Mouse (Mus musculus) heart, adult 2 months (tissue): ENCODE results near the gene A4gnt. TPM values are rescaled to one million over a fixed set of nuclear protein-coding genes. Genes with fewer than 3 reads are reported as not detected.

Experiments used
- DNase-seq, 2 experiments: peaks; one replicate each; pipeline ENCODE4 v3.0.0; 2021
- H3K27ac ChIP-seq: fragments of 200-600 bp; 2 replicates; pipeline ENCODE4 v1.8.1; 2022
- H3K27me3 ChIP-seq: fragments of 200-500 bp; 2 replicates; pipeline ENCODE4 v1.6.1; 2012; ENCODE audit warnings: mild to moderate bottlenecking, low read length, inconsistent platforms, mixed read lengths; ENCODE audit not compliant: control insufficient read depth, insufficient read depth
- H3K36me3 ChIP-seq: fragments of 200-500 bp; 2 replicates; pipeline ENCODE4 v1.6.1; 2012; ENCODE audit warnings: low read length, inconsistent platforms; ENCODE audit not compliant: control insufficient read depth, insufficient read depth
- H3K4me1 ChIP-seq: fragments of 200-500 bp; 2 replicates; pipeline ENCODE4 v1.6.1; 2011; ENCODE audit warnings: low read length; ENCODE audit not compliant: control insufficient read depth, insufficient read depth
- H3K4me3 ChIP-seq: fragments of 200-600 bp; 2 replicates; pipeline ENCODE4 v1.8.1; 2022
- H3K79me2 ChIP-seq: fragments of 200-500 bp; replicated peaks from 2 replicates; pipeline ENCODE4 v1.6.1; 2012; ENCODE audit warnings: mild to moderate bottlenecking, inconsistent platforms, low read length, moderate library complexity, mixed read lengths; ENCODE audit not compliant: control insufficient read depth, insufficient read depth
- H3K9ac ChIP-seq: fragments of 200-500 bp; 2 replicates; pipeline ENCODE4 v1.6.1; 2012; ENCODE audit warnings: low read depth, mild to moderate bottlenecking, control low read depth, inconsistent platforms, low read length, mixed read lengths
- CTCF ChIP-seq: fragments of 200-600 bp; IDR thresholded peaks from 2 replicates; pipeline ENCODE4 v1.8.1; 2022; ENCODE audit warnings: antibody characterized with exemption, mild to moderate bottlenecking, moderate library complexity
- EP300 ChIP-seq: fragments of 200-500 bp; IDR thresholded peaks from 2 replicates; pipeline ENCODE4 v1.6.1; 2011; ENCODE audit warnings: low read depth, low read length, control low read depth; ENCODE audit not compliant: insufficient read depth
- POLR2A ChIP-seq: fragments of 200-500 bp; IDR thresholded peaks from 2 replicates; pipeline ENCODE4 v1.6.1; 2011; ENCODE audit warnings: mild to moderate bottlenecking, low read depth, low read length, control low read depth; ENCODE audit not compliant: insufficient read depth
- WGBS: fragments of 180-500 bp; shearing (Covaris S2); methylation state at CpG from one replicate; pipeline ENCODE4 v1.1.7; 2018; 5-methylcytosine and 5-hydroxymethylcytosine counted together
- intact Hi-C: fragments of 180-260 bp; cut with DNase I; formaldehyde crosslinking; loops from one replicate; pipeline ENCODE4 v1.15.1; 2025
- long read RNA-seq: library from polyadenylated mRNA; stranded (forward); transcript quantifications from one replicate; pipeline ENCODE4 v2.0.0, GENCODE M21; 2021
- polyA plus RNA-seq: library from polyadenylated mRNA; depleted of rRNA; stranded (reverse); fragments of >200 nt; gene quantifications from 2 replicates; pipeline ENCODE4 v1.2.3, GENCODE M21; 2012; rRNA removed
- total RNA-seq, 2 experiments: library from RNA; stranded (reverse); gene quantifications; 2 replicates each; pipeline ENCODE4 v1.2.3; 2021

Gene A4gnt
- total RNA-seq (not detected), polyA plus RNA-seq (not detected in 2 replicates)
- long read RNA-seq = 0 reads

DNA sequence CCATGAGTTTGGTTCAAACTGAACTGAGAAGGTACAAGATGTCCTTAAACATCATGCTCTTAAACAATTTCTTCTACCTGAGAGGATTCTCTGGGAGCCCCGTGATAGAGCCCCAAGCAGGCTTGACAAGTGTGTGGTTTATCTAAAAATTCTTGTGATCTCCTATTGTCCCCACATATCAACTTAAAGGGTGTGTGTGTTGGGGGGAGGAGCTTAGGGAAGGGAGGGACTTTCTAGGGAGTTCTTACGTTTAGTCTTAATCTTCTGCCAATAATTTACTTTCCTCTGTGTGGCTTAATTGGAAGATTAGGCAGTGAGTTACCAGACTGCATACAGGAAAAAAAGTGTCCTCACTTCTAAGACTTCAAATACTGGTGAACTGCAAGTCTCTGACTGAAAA, at the start of gene A4gnt:
Gene A4gnt, plus strand, starts transcription at position 301 of the 400 bp plus-strand sequence.
- Histone ChIP-seq H3K4me3 (no peak within 1 kb of the TSS), H3K4me1 (no peaks in the 10 kb centered on the region), H3K27ac (no peak within 1 kb of the TSS), H3K9ac (no peak within 1 kb of the TSS), H3K27me3 (no peaks in the 10 kb centered on the region), H3K79me2 (no peaks in the 10 kb centered on the region), H3K36me3 (no peaks in the 10 kb centered on the region)
- no peak for TF ChIP-seq POLR2A
- no peak for TF ChIP-seq EP300
- TF ChIP-seq CTCF = no peak
- WGBS = 44% methylated on average over 2 of the region's 2 CpGs
- intact Hi-C loops = no loop called here
- DNase-seq = no peak

DNA sequence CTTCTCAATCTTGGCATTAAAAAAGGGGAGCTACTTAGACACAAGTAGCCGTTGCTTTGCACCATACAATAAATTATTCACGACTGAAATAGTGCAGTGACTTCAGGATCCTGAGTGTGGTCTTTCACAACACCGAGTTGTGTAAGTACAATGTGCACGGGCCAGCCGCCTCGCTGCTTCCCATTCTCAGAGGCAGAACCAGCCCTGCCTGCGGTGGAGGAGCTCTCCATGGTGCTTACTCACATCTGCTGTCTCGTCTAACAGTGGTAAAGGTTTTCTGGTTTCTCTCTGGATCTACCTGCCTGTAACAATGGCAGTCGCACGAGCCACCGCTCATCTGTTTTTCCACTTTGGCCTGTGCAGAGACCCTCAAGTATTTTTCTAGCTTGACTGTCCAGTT, 48.6 kb upstream of the A4gnt start:
- 13% methylated on average over 11 of the region's 11 CpGs for WGBS
- Histone ChIP-seq H3K79me2 (peaks cover 6% of the 10 kb centered on the region), H3K4me1 (peaks cover 8% of the 10 kb centered on the region), H3K27me3 (no peaks in the 10 kb centered on the region), H3K9ac (no peak overlapping the region), H3K36me3 (peaks cover 5% of the 10 kb centered on the region), H3K4me3 (no peak overlapping the region), H3K27ac (no peak overlapping the region)
- intact Hi-C loops = no loop called here
- DNase-seq = peak; percentile 63 to 66
- TF ChIP-seq CTCF (no peak), POLR2A (no peak), EP300 (0 out of 2 replicates have a peak, but pooled peaks have one; percentile 25)

DNA sequence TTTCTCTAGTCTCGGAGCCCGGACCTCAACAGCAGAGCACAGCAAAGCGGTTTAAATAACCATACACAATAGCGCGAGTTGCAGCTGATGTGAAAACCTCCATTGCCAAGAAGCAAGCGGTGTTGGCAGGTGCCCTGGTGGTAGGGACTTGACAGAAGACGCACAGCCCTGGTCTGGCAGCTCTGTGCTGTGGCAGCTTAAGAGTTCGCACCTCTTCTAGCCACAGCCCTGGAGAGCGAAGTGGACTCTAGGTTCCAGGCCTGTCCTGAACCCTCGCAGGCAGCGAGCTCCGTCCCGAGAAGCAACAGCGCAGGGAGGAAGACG, 44.3 kb upstream of the A4gnt start:
- DNase-seq = no peak
- Histone ChIP-seq H3K4me3 (peak overlapping the region; percentile 55), H3K27me3 (no peaks in the 10 kb centered on the region), H3K79me2 (peaks cover 5% of the 10 kb centered on the region), H3K9ac (peak overlapping the region; percentile 92), H3K4me1 (peaks cover 7% of the 10 kb centered on the region), H3K36me3 (peaks cover 5% of the 10 kb centered on the region; the same call in 1 of the 2 replicates), H3K27ac (peak overlapping the region; percentile 96)
- intact Hi-C loops = no loop called here
- under 1% methylated on average over 15 of the region's 15 CpGs for WGBS
- TF ChIP-seq CTCF = no peak

DNA sequence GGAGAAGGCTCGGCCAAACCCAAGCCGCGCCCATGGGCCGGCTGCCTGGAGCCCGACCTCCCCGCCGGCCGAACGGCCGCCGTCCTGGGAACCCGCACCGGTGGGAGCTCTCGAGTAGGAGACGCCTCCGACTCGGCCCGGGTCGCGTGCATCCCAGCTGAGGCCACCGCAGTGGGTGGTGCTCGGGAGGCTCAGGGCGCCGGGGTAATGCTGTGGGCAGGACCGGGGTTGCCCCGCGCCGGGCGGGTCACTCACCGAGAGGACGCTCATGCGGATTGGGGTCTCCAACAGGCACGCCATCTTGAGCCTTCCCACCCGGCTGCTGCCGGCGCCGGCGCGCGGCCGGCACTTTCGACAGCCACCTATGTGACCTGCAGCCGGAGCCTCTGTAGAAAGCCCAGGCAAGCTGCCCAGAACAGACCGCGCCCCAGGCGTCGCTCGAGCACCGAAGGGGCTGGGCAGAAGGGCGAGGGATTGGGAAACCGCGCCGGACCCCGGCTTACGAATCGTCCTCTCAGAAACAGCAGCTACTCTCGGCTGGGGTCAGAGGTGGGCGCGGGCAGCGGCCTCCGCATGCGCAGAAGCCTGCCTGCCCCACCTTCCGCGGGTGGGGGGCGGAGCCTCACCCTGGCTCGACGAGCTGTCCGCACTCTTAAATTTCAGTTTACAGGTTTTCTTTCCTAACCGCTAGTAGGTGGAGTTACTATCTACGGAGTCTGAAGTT, 43.8 kb upstream of the A4gnt start, which contains the start of gene Armc8:
Gene Armc8, minus strand, starts transcription at position 553 of the 724 bp plus-strand sequence.
- Histone ChIP-seq H3K4me3 (peak within 1 kb of the TSS; percentile 55), H3K27me3 (no peaks in the 10 kb centered on the region), H3K9ac (peak within 1 kb of the TSS; percentile 92), H3K4me1 (peaks cover 7% of the 10 kb centered on the region), H3K79me2 (peaks cover 5% of the 10 kb centered on the region), H3K27ac (peak within 1 kb of the TSS; percentile 96), H3K36me3 (peaks cover 5% of the 10 kb centered on the region; the same call in 1 of the 2 replicates)
- DNase-seq = peak; percentile 94
- no peak for TF ChIP-seq CTCF
- no peak for TF ChIP-seq EP300
- TF ChIP-seq POLR2A = peak; percentile 87
- intact Hi-C loops = no loop called here
- under 1% methylated on average over 70 of the region's 70 CpGs for WGBS

DNA sequence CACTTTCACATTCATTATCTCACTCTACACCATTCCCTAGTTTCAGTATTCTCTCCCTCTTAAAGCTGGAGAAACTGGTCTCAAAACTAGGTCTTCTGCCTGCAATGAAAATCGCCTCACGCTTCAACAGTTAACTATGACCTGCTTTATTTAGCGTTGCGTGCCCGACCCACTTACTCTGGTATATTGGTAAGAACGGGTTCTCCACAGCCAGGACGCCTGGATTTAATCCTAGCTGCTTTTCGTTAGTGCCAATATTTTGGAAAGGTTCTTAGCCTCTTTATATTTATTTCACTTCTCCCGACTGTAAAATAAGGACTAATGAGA, 43.3 kb upstream of the A4gnt start:
- H3K27ac ChIP-seq = peak overlapping the region; percentile 96
- DNase-seq = peak in 1 of 2 experiments; percentile 25
- peak overlapping the region; percentile 55 for H3K4me3 ChIP-seq
- H3K27me3 ChIP-seq = no peaks in the 10 kb centered on the region
- peaks cover 5% of the 10 kb centered on the region for H3K79me2 ChIP-seq
- peaks cover 7% of the 10 kb centered on the region for H3K4me1 ChIP-seq
- intact Hi-C loops = no loop called here
- H3K9ac ChIP-seq = peak overlapping the region; percentile 72
- peaks cover 5% of the 10 kb centered on the region; the same call in 1 of the 2 replicates for H3K36me3 ChIP-seq
- 1% methylated on average over 9 of the region's 9 CpGs for WGBS
- TF ChIP-seq CTCF = 0 out of 2 replicates have a peak, but pooled peaks have one; percentile 13
- TF ChIP-seq EP300 = no peak

DNA sequence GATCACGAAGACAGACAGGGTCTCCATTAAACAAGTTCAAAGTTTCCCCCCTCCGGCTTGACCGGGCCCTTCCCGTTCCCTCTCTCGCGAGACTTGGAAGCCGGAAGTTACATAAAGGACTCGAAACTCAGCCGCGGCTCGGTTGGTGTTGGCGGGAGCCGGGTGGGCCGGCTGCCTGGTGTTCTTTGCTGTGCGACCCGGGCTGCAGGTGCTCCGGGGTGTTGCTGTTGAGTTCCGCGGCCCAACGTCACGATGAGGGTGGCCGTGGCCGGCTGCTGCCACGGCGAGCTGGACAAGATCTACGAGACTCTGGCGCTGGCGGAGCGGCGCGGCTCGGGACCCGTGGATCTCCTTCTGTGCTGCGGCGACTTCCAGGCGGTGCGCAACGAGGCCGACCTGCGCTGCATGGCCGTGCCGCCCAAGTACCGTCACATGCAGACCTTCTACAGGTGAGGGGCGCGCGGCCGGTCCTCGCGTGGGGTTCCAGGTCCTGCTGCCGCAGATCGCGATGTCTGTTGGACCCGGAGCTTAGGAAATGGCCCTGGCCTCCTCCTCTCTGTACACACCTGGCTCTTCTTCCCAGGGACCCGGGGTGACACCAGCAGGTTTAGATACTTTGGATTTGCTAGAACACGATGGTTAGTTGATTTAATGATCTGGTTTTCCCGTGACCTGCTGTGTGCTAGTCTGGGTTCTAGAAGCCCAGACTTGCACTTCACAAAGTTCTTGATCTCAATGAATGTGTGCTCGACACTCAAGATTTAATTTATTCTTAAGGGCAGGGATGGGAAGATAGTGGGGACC, 36.4 kb upstream of the A4gnt start, which contains the start of gene Dbr1:
Gene Dbr1, plus strand, starts transcription at position 123 of the 804 bp plus-strand sequence.
- peak within 1 kb of the TSS; percentile 77 for H3K4me3 ChIP-seq
- peaks cover 3% of the 10 kb centered on the region; the same call in 1 of the 2 replicates for H3K36me3 ChIP-seq
- peak; percentile 93 for DNase-seq
- peak within 1 kb of the TSS; percentile 81 for H3K27ac ChIP-seq
- no peaks in the 10 kb centered on the region for H3K27me3 ChIP-seq
- intact Hi-C loops = loop anchor here (10.0 kb wide), 1 partner anchor 331 kb away; the partner anchor contains the start of gene Cep70
- no peak for TF ChIP-seq EP300
- TF ChIP-seq POLR2A = peak; percentile 78
- peaks cover 1% of the 10 kb centered on the region; the same call in 1 of the 2 replicates for H3K4me1 ChIP-seq
- peak within 1 kb of the TSS; percentile 98 for H3K9ac ChIP-seq
- H3K79me2 ChIP-seq = peaks cover 1% of the 10 kb centered on the region; the same call in 1 of the 2 replicates
- whole genome bisulfite sequencing = under 1% methylated on average over 57 of the region's 57 CpGs
